Mouse (Mus musculus): ENCODE measurements at regions not wholly inside any gene's neighbourhood (a gene's known extent, or its start where the extent isn't known, plus 50 kb on each side); places are given as distances from the start of the nearest gene placed in this dataset.
"Not testable (repeated sequence)": the region's sequence is repeated elsewhere in the genome, so short reads cannot be mapped to it uniquely, and the experiment has no call there.

DNA sequence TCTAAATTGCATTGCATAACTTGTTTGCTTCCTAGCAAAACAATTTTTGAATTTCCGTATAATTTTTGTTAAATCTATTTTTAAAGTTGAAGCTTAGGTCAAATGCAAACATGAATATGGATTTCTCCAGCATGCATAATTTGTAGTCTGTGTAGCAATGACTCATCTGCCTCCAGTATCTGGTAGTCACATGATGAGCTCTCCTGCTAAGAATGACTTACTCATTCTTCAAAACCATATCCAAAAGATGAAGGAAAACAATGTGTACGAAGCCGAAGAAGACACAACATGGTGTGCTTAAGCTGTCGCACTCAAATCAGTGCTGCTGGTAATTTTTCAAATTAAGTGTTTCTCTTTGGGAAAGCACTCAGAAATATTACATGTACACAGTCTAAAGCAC lies 1453.2 kb upstream of the Gje1 start:
- no peaks in the 10 kb centered on the region for H3K27me3 ChIP-seq (replicated peaks)
- TF ChIP-seq FLI1 (IDR thresholded peaks at IDR 0.05; ENCODE audit: low read length) (no peak), GATA1 (IDR thresholded peaks at IDR 0.05; ENCODE audit: borderline replicate concordance, low read length) (no peak)
- no peaks in the 10 kb centered on the region for H3K4me1 ChIP-seq
- no peaks in the 10 kb centered on the region for H3K36me3 ChIP-seq (replicated peaks; ENCODE audit: low read length)
- H3K9me3 ChIP-seq = no peaks in the 10 kb centered on the region
- no peak overlapping the region for H3K4me3 ChIP-seq (replicated peaks)

DNA sequence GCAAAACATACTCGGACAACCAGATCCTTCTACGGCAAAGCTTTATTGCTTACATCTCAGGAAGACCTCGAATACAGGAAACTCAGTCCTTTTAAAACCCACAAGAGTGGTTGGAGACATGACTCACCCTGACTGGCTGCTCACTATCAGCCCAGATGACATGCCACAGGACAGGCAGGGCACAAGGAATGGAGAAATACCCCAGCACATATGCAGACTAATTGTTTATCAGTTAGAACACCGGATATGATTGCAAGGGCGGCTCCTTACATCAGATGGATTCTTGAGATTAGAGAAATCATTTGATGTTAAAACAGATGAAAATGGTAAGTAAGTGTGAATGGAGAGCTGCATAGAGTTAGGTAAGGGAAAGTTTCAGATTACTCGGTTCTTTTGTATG lies 1441.5 kb upstream of the Gje1 start:
- H3K4me1 ChIP-seq; H3K36me3 ChIP-seq (replicated peaks; ENCODE audit: low read length); H3K9me3 ChIP-seq; H3K4me3 ChIP-seq (replicated peaks); H3K27me3 ChIP-seq (replicated peaks): not testable (repeated sequence)

GRCm38 (mm10) chr10:16158445-16158844 lies 1440.4 kb upstream of the Gje1 start:
- H3K27me3 ChIP-seq (replicated peaks) = no peaks in the 10 kb centered on the region
- H3K9me3 ChIP-seq = no peaks in the 10 kb centered on the region
- TF ChIP-seq GATA1 (IDR thresholded peaks at IDR 0.05; ENCODE audit: borderline replicate concordance, low read length) = no peak
- no peak for TF ChIP-seq FLI1 (IDR thresholded peaks at IDR 0.05; ENCODE audit: low read length)
- H3K36me3 ChIP-seq (replicated peaks; ENCODE audit: low read length) = no peaks in the 10 kb centered on the region
- H3K4me3 ChIP-seq (replicated peaks) = no peak overlapping the region
- peaks cover 7% of the 10 kb centered on the region for H3K4me1 ChIP-seq

DNA sequence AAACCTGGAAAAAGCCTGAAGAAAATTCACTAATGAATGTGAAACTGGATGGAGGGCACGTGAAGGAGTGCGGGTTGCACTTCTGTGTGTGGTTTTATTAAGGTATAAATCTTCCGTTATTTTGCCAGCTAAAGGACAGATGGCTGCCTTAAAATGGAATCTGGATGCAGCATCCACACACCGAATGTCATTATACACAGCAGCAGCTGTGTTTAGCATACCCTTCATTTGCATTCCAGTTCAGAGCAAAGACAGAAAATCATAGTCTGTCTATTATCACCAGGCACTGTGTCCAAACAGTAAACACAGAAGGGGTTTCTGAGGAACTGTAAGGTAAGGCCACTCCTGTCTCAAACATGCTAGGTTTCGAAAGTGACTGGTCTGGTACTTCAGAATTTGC lies 1438.9 kb upstream of the Gje1 start:
- TF ChIP-seq GATA1 (IDR thresholded peaks at IDR 0.05; ENCODE audit: borderline replicate concordance, low read length) (no peak), FLI1 (IDR thresholded peaks at IDR 0.05; ENCODE audit: low read length) (no peak)
- Histone ChIP-seq H3K27me3 (replicated peaks) (no peaks in the 10 kb centered on the region), H3K4me3 (replicated peaks) (no peak overlapping the region), H3K9me3 (no peaks in the 10 kb centered on the region), H3K4me1 (peaks cover 7% of the 10 kb centered on the region), H3K36me3 (replicated peaks; ENCODE audit: low read length) (no peaks in the 10 kb centered on the region)

GRCm38 (mm10) chr10:16148991-16149390 lies 1431.0 kb upstream of the Gje1 start:
- no peaks in the 10 kb centered on the region for H3K9me3 ChIP-seq
- peak overlapping the region; percentile 19 for H3K4me3 ChIP-seq (replicated peaks)
- no peak for TF ChIP-seq FLI1 (IDR thresholded peaks at IDR 0.05; ENCODE audit: low read length)
- no peak for TF ChIP-seq GATA1 (IDR thresholded peaks at IDR 0.05; ENCODE audit: borderline replicate concordance, low read length)
- no peaks in the 10 kb centered on the region for H3K36me3 ChIP-seq (replicated peaks; ENCODE audit: low read length)
- H3K4me1 ChIP-seq = peaks cover 5% of the 10 kb centered on the region
- no peaks in the 10 kb centered on the region for H3K27me3 ChIP-seq (replicated peaks)

DNA sequence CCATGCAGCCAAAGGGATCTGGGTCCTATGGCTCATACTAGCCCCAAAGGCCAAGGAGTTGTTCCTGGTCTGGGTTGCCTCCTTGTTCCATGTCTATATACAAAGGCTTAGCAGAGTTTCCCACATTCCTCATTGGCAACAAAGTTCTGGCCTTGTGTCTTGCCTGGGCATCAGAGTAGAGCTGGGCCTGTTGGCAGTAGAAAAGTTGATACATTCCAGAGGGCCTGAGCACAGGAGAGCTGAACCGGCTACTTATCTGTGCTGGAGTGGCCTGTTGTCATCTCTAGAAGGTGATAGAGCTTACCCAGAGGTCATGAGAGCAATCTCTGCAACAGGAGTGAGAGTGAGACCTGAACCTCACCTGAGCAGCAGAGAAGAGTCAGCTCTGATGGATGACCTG lies 1427.4 kb upstream of the Gje1 start:
- no peaks in the 10 kb centered on the region for H3K36me3 ChIP-seq (replicated peaks; ENCODE audit: low read length)
- no peak for TF ChIP-seq FLI1 (IDR thresholded peaks at IDR 0.05; ENCODE audit: low read length)
- TF ChIP-seq GATA1 (IDR thresholded peaks at IDR 0.05; ENCODE audit: borderline replicate concordance, low read length) = no peak
- H3K9me3 ChIP-seq = no peaks in the 10 kb centered on the region

GRCm38 (mm10) chr10:16123902-16124301 lies 1405.9 kb upstream of the Gje1 start:
- Histone ChIP-seq H3K27me3 (replicated peaks) (no peaks in the 10 kb centered on the region), H3K36me3 (replicated peaks; ENCODE audit: low read length) (no peaks in the 10 kb centered on the region), H3K4me1 (no peaks in the 10 kb centered on the region), H3K9me3 (no peaks in the 10 kb centered on the region), H3K4me3 (replicated peaks) (no peak overlapping the region)
- TF ChIP-seq GATA1 (IDR thresholded peaks at IDR 0.05; ENCODE audit: borderline replicate concordance, low read length) (no peak), FLI1 (IDR thresholded peaks at IDR 0.05; ENCODE audit: low read length) (no peak)

More for the DNA sequence above, 1427.4 kb upstream of the Gje1 start:
- H3K27me3 ChIP-seq (replicated peaks) = no peaks in the 10 kb centered on the region
- peaks cover 5% of the 10 kb centered on the region for H3K4me1 ChIP-seq
- H3K4me3 ChIP-seq (replicated peaks) = no peak overlapping the region

DNA sequence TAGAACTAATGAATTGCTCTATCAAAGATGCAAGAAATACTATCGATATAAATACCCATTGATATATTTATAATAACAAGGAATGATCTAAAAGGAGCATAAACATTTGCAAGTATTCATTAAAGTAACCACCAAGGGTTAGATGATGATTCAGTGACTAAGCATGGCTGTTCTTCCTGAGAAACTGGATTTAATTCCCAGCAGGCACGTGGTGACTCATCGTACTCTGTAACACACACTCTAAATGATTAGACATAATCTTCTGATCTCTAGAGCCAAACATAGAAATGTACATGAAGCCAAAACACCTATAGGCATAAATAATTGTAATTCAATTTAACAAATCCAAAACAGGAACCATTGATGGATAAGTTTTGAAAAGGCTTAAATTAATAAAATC lies 1370.2 kb upstream of the Gje1 start:
- no peak overlapping the region for H3K4me3 ChIP-seq (replicated peaks)
- no peaks in the 10 kb centered on the region for H3K36me3 ChIP-seq (replicated peaks; ENCODE audit: low read length)
- H3K4me1 ChIP-seq = no peaks in the 10 kb centered on the region; the same call in 1 of the 2 replicates
- no peaks in the 10 kb centered on the region for H3K27me3 ChIP-seq (replicated peaks)
- no peaks in the 10 kb centered on the region for H3K9me3 ChIP-seq
- TF ChIP-seq FLI1 (IDR thresholded peaks at IDR 0.05; ENCODE audit: low read length) (no peak), GATA1 (IDR thresholded peaks at IDR 0.05; ENCODE audit: borderline replicate concordance, low read length) (no peak)

DNA sequence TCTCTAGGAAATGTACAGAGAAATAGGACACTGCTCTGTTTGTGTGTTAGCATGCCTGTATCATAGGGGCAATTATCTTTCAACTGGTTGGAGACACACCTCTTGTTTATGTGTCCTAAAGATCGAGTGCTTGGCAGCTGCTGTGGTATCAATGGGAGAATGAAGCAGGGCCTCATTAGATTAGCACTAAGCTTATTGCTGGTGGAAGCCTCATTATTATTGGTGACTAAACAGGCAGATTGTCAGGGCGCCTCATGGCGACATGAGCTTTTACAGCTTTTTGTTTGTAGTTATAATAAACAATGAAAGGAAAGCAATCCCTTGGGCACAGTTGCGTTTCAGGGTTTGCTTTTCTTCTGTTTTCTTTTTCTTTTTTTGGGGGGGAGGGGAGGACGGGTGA lies 1335.0 kb upstream of the Gje1 start:
- Histone ChIP-seq H3K9me3 (no peaks in the 10 kb centered on the region), H3K4me3 (replicated peaks) (no peak overlapping the region), H3K27me3 (replicated peaks) (no peaks in the 10 kb centered on the region), H3K4me1 (no peaks in the 10 kb centered on the region), H3K36me3 (replicated peaks; ENCODE audit: low read length) (no peaks in the 10 kb centered on the region)
- TF ChIP-seq FLI1 (IDR thresholded peaks at IDR 0.05; ENCODE audit: low read length) = no peak
- TF ChIP-seq GATA1 (IDR thresholded peaks at IDR 0.05; ENCODE audit: borderline replicate concordance, low read length) = no peak

GRCm38 (mm10) chr10:16052463-16052889 lies 1334.5 kb upstream of the Gje1 start:
- Histone ChIP-seq H3K9me3 (no peaks in the 10 kb centered on the region), H3K4me3 (replicated peaks) (no peak overlapping the region), H3K4me1 (no peaks in the 10 kb centered on the region), H3K36me3 (replicated peaks; ENCODE audit: low read length) (no peaks in the 10 kb centered on the region), H3K27me3 (replicated peaks) (no peaks in the 10 kb centered on the region)
- TF ChIP-seq GATA1 (IDR thresholded peaks at IDR 0.05; ENCODE audit: borderline replicate concordance, low read length) = no peak
- TF ChIP-seq FLI1 (IDR thresholded peaks at IDR 0.05; ENCODE audit: low read length) = no peak

DNA sequence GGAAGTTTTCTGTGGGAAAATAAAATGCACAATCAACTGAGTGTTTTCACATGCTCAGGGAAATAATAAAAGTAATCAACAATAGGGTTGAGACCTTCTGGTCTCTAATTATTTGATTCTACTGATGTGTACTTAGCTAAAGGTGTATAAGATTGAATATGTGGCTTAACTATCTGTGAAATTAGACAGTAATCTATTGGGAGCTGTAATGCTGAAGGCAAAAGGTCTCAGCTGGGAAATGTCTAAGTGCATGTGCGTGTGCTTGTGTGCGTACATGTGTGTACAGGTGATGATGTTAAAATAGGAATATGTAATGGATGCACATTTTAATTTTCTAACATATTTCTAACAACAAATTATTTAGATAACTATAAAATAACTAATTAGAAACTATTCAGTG lies 1318.2 kb upstream of the Gje1 start:
- TF ChIP-seq FLI1 (IDR thresholded peaks at IDR 0.05; ENCODE audit: low read length) = no peak
- no peak for TF ChIP-seq GATA1 (IDR thresholded peaks at IDR 0.05; ENCODE audit: borderline replicate concordance, low read length)
- H3K27me3 ChIP-seq (replicated peaks) = no peaks in the 10 kb centered on the region
- no peak overlapping the region for H3K4me3 ChIP-seq (replicated peaks)
- H3K4me1 ChIP-seq = no peaks in the 10 kb centered on the region
- no peaks in the 10 kb centered on the region for H3K9me3 ChIP-seq
- H3K36me3 ChIP-seq (replicated peaks; ENCODE audit: low read length) = no peaks in the 10 kb centered on the region
